Mouse (Mus musculus) C2C12 (cell line): ENCODE measurements around the gene Bcar3. TPM values are rescaled to one million over a fixed set of nuclear protein-coding genes. Genes with fewer than 3 reads are reported as not detected.
"Not testable (repeated sequence)": the region's sequence is repeated elsewhere in the genome, so short reads cannot be mapped to it uniquely, and the experiment has no call there.

Experiments
- H3K27me3 ChIP-seq: one replicate; pipeline ENCODE4 v1.6.1; 2011; ENCODE audit not compliant: control insufficient read depth, insufficient read depth, insufficient read length
- H3K36me3 ChIP-seq: one replicate; pipeline ENCODE4 v1.6.1; 2011; ENCODE audit not compliant: control insufficient read depth, insufficient read depth
- H3K4me3 ChIP-seq: one replicate; pipeline ENCODE4 v1.5.1; 2011; ENCODE audit warnings: mild to moderate bottlenecking, control low read depth; ENCODE audit not compliant: poor library complexity, insufficient read depth, severe bottlenecking
- H3K79me2 ChIP-seq: one replicate; pipeline ENCODE4 v1.6.1; 2011; ENCODE audit not compliant: control insufficient read depth, insufficient read depth
- H3K79me3 ChIP-seq: one replicate; pipeline ENCODE4 v1.6.1; 2011; ENCODE audit warnings: low read depth, control low read depth
- H3ac ChIP-seq: one replicate; pipeline ENCODE3; 2011; ENCODE audit warnings: low read depth; ENCODE audit not compliant: control insufficient read depth, insufficient read length
- CEBPB ChIP-seq: IDR thresholded peaks from one replicate; pipeline ENCODE4 v1.6.1; 2011; ENCODE audit warnings: low read depth, mild to moderate bottlenecking, control low read depth, moderate library complexity
- CTCF ChIP-seq: IDR thresholded peaks from one replicate; pipeline ENCODE4 v1.5.1; 2011; ENCODE audit not compliant: control insufficient read depth, insufficient read depth, insufficient read length
- FOSL1 ChIP-seq: IDR thresholded peaks from one replicate; pipeline ENCODE4 v1.8.0; 2011; ENCODE audit warnings: mild to moderate bottlenecking, low read length; ENCODE audit not compliant: poor library complexity, insufficient read depth, severe bottlenecking
- MAX ChIP-seq: IDR thresholded peaks from one replicate; pipeline ENCODE4 v1.6.1; 2011; ENCODE audit warnings: mild to moderate bottlenecking, control low read depth
- MYOD1 ChIP-seq: IDR thresholded peaks from one replicate; pipeline ENCODE4 v1.6.1; 2011; ENCODE audit warnings: low read depth; ENCODE audit not compliant: control insufficient read depth, insufficient read length
- MYOG ChIP-seq: IDR thresholded peaks from one replicate; pipeline ENCODE4 v1.6.1; 2011; ENCODE audit not compliant: control insufficient read depth, insufficient read length; ENCODE audit errors: extremely low read depth
- USF1 ChIP-seq: IDR thresholded peaks from one replicate; pipeline ENCODE4 v1.6.1; 2011; ENCODE audit warnings: low read depth, mild to moderate bottlenecking, control low read depth, moderate library complexity
- polyA plus RNA-seq: library from polyadenylated mRNA; unstranded; fragments of >200 nt; fragmentation: generic; extraction: Trizol; gene quantifications from one replicate; pipeline ENCODE4 v1.2.1, GENCODE M21; 2012; ENCODE audit warnings: missing spikeins

The Bcar3 gene
- polyA plus RNA-seq, 1 experiment = 34.9 TPM

DNA sequence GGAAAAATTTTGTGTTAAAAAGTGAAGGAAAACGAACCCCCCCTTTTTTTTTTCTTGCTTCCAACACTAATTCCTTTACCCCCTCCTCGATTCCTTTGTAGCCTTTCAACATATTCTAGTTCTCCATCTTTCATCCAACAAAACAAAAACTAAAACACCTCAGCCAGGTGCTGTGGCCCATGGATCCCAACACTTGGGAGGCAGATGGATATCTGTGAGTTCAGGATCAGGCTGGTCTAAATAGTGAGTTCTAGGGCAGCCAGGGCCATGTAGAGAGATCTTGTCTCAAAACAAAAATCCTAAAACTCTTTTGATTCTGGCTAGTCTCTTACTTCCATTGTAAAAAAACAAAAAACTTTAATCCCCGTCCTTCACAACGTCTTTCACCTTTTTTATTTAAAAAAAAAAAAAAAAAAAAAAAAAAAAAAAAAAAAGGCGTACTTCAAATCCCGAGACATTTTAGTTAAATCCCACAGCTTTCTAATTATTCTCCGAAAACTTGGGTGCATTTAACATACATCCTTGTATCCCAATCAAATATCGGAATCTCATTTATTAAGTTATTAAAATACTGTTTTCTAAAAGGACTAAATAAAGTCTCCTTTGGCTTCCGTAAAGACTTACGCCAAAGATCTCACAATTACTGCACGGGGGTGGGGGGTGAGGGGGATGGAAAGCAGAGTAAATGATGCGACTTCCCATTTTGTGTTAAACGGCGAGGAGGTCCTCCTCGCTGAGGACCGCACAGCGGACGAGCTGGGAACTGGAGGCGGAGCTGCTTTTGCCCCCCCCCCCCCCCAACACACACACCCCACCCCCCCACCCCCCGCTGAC lies 20.3 kb upstream of the Bcar3 start:
- H3K79me3 ChIP-seq = peaks cover 38% of the 10 kb centered on the region
- H3K4me3 ChIP-seq = peak overlapping the region; percentile 28
- peaks cover 47% of the 10 kb centered on the region for H3K36me3 ChIP-seq
- H3K79me2 ChIP-seq = peaks cover 46% of the 10 kb centered on the region
- H3K27me3 ChIP-seq = no peaks in the 10 kb centered on the region
- H3ac ChIP-seq = no peak overlapping the region
- no peak for TF ChIP-seq CTCF
- no peak for TF ChIP-seq MYOD1
- TF ChIP-seq FOSL1 = no peak
- no peak for TF ChIP-seq USF1
- TF ChIP-seq MYOG = no peak
- no peak for TF ChIP-seq CEBPB
- TF ChIP-seq MAX = no peak

DNA sequence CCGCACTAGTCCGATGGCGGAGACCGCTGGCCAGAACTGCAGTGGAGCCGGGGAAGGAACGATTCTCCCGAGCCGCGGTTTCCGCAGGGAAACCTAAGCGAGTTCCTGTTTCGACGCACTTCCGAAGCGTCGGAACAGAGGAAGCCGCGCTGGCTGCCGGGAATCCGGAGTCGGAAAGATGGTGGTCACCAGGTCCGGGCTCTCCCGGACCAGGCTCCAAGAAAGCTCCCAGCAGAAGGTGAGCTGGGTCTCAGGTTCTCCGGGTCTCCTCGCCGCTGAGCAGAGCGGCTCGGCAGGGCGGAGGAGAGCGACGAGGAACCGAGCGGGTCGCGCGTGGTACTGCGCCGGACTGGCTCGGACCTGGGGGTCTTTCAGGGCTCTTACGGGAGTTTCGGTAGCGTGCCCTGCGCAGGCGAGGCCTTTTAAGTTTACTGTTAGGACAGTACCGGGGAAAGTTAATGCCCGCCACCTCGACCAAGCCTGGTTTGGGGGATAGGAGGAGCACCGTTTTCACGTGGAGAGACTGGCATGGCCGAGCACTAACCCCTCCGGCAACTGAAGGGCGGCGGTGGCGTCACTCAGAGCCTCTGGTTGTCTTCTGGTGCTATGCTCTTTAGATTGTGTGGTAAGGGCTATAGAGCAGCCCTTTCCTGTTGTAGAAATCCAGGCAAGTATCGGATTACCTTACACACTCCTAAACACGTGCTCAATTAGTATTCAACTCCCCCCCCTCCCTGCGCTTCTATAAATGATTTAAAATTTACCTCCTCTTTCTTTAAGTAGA lies 19.5 kb upstream of the Bcar3 start, which contains the start of gene Dnttip2:
TSS of gene Dnttip2 (plus strand) at position 148 of the 784 bp plus-strand sequence.
- H3K79me3 ChIP-seq = peaks cover 38% of the 10 kb centered on the region
- peaks cover 47% of the 10 kb centered on the region for H3K36me3 ChIP-seq
- peak within 1 kb of the TSS; percentile 100 for H3K4me3 ChIP-seq
- H3K27me3 ChIP-seq = no peaks in the 10 kb centered on the region
- H3ac ChIP-seq = peak within 1 kb of the TSS; percentile 95
- peaks cover 47% of the 10 kb centered on the region for H3K79me2 ChIP-seq
- TF ChIP-seq MYOG (no peak), MAX (peak; percentile 32)

DNA sequence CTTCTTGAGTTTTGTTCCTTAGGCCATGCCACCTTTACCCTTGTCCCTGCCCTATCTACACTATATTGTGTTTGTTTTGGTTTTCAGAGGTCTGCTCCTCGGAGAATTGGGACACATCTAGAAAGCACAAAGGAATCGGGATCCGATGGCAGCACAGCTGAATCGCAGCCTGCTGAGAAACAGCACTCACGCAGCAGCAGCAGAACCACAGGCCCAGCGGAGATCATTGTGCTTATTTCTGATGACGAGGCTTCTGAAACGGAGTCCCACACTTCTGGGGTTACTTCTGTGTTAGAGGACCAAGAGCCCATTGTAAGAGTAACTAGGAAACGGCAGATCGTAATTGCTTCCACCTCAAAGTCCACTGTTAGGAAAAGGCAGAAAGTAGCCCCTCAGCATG lies 18.8 kb upstream of the Bcar3 start:
- TF ChIP-seq CTCF (no peak), USF1 (no peak), MYOD1 (no peak), MAX (no peak), FOSL1 (no peak), CEBPB (no peak), MYOG (no peak)
- Histone ChIP-seq H3K79me3 (peaks cover 40% of the 10 kb centered on the region), H3ac (peak overlapping the region; percentile 34), H3K79me2 (peaks cover 47% of the 10 kb centered on the region), H3K27me3 (no peaks in the 10 kb centered on the region), H3K4me3 (peak overlapping the region; percentile 100), H3K36me3 (peaks cover 50% of the 10 kb centered on the region)

DNA sequence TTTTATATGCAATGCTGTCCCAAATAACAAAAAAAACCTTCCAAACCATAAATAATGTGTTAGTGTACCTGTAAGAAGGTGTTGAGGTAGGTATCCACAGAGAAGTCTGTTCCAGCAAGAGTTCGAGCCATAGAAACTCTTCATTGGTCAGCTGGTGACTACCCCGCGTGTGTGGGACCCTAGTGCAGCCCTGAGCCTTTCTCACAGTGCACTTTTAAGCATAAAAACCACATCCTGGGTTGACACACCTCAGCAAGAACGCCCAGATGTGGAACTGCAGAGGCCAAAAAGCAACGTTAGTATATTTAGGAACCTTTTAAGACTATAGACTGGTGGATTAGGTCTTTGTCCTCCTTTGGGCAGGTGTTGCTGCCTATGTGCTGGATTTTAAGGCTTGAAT lies 6.7 kb upstream of the Bcar3 start:
- Histone ChIP-seq H3K79me3 (no peaks in the 10 kb centered on the region), H3K36me3 (peaks cover 38% of the 10 kb centered on the region), H3K79me2 (no peaks in the 10 kb centered on the region), H3K27me3 (no peaks in the 10 kb centered on the region), H3ac (no peak overlapping the region), H3K4me3 (no peak overlapping the region)
- TF ChIP-seq CTCF = no peak
- no peak for TF ChIP-seq MAX
- no peak for TF ChIP-seq MYOD1
- TF ChIP-seq CEBPB = no peak

DNA sequence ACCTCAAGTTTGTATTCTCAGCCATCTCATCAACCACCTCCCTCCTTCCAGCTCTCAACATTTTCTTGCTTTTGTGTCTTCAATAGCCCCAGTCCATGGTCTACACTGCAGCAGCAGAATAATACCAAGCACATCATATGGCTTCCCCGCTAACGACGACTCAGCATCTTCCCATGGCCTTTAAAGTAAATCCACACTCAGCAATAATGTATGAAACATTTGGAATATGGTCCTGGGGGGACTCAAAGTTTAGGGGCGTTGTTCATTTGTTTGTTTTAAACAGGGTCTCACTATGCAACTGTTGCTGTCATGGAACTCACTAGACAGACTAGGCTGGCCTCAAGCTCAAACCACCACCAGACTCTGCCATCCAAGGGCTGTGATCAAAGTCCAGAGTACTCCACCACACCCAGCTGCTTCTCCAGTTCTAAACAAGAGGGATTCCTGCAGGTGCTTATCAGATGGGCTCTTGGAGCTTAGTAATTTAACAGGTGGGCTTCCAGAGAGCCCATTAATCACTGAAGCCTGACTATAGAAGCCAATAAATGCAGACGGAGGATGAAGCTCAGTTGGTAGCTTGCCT lies 5.2 kb upstream of the Bcar3 start:
- H3ac ChIP-seq = no peak overlapping the region
- no peaks in the 10 kb centered on the region for H3K79me3 ChIP-seq
- TF ChIP-seq MYOD1 = no peak
- no peak for TF ChIP-seq MYOG
- no peak for TF ChIP-seq CEBPB
- no peak for TF ChIP-seq MAX
- TF ChIP-seq USF1 = no peak
- no peak for TF ChIP-seq CTCF
- no peak for TF ChIP-seq FOSL1
- no peaks in the 10 kb centered on the region for H3K27me3 ChIP-seq
- H3K79me2 ChIP-seq = no peaks in the 10 kb centered on the region
- no peak overlapping the region for H3K4me3 ChIP-seq
- H3K36me3 ChIP-seq = peaks cover 23% of the 10 kb centered on the region

DNA sequence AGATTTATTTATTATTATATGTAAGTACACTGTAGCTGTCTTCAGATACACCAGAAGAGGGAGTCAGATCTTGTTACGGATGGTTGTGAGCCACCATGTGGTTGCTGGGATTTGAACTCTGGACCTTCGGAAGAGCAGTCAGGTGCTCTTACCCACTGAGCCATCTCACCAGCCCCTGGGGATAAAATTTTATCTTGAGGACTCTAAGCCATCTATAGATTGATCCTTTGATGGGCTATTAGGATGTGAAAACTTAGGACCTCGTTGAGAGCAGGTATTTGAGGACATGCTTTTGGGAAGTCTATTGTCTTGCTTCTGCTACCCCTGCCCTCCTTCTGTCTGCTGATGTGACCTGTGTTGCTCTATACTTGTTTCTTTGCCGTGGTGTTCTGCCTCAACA lies 4.6 kb upstream of the Bcar3 start:
- not testable (repeated sequence) for H3ac ChIP-seq, H3K79me3 ChIP-seq, H3K4me3 ChIP-seq, H3K79me2 ChIP-seq, H3K27me3 ChIP-seq
- H3K36me3 ChIP-seq = peaks cover 17% of the 10 kb centered on the region
